Mouse (Mus musculus) cerebellum, postnatal 4 days (tissue): ENCODE data around the gene Gm3015.
"Not testable (repeated sequence)": the region's sequence is repeated elsewhere in the genome, so short reads cannot be mapped to it uniquely, and the experiment has no call there.

Experiments used
- DNase-seq, 2 experiments: peaks; one replicate each; pipeline ENCODE4 v3.0.0; 2022; ENCODE audit warnings: low spot score in 2 of 2, mixed read lengths in 1 of 2

Gm3015 gene

DNA sequence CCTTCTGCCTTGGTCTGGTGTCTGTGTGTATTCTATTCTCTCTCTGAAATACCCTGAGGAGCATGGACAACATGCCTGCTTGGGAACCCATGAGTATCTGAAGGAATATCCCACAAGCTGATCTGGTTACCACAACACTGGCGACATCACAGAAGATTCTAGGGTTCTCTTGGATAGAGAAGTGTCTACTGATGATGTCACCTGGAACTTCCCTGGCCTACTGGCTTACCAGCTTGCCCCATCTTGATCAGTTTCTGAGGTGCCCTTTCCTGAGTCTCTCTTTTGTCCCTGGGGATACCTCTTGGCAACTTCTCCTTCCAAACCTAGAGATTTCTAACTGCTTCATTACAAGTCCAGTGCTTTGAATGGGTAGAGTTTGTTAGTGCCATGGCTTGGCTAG is at the start of gene Gm3015:
Gene Gm3015 (minus strand): TSS at position 101 of the 400 bp plus-strand sequence.
- DNase-seq = not testable (repeated sequence)

DNA sequence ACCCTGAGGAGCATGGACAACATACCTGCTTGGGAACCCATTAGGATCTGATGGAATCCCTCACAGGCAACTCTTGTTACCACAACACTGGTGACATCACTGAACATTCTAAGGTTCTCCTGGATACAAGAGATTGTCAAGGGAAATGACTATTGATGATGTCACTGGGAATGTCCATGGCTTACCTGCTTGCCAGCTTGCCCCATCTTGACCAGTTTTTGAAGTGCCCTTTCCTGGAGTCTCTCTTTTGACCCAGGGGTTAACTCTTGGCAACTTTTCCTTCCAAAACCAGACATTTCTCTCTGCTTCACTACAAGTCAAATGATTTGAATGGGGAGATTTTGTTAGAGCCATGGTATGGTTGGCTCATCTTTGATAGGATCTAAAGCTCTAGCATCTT is 29.3 kb upstream of the Gm3015 start, which contains the start of gene Gm10377:
Gene Gm10377 (minus strand): TSS at position 101 of the 400 bp plus-strand sequence.
- not testable (repeated sequence) for DNase-seq
